Mouse (Mus musculus) forebrain, embryonic 12.5 days (tissue): Measurements from ENCODE around the gene Fus. TPM values are rescaled to one million over a fixed set of nuclear protein-coding genes. Genes with fewer than 3 reads are reported as not detected.

ENCODE experiments used
- polyA plus RNA-seq: library from polyadenylated mRNA; unstranded; fragments of >200 nt; fragmentation: Nextera tagmentation; extraction: Ambion mirVana; gene quantifications from 2 replicates; pipeline ENCODE4 v1.2.1, GENCODE M21; 2016

Fus gene
- polyA plus RNA-seq, 1 experiment from 2014 or later = 517 TPM

Other genes starting within 250 kb of the Fus start
- 0.40 and 0.42 TPM in 2 replicates for gene Ctf2, start 235.3 kb upstream of the Fus start, polyA plus RNA-seq
- 9.0 and 10.3 TPM in 2 replicates for gene Fbxl19, start 222.9 kb upstream of the Fus start, polyA plus RNA-seq
- gene Orai3, start 197.6 kb upstream of the Fus start, polyA plus RNA-seq = 5.7 and 6.0 TPM in 2 replicates
- 21.7 and 25.5 TPM in 2 replicates for gene Setd1a, start 190.8 kb upstream of the Fus start, polyA plus RNA-seq
- not detected in 2 replicates for gene Gm49388, start 181.8 kb upstream of the Fus start, polyA plus RNA-seq
- 7.3 and 7.6 TPM in 2 replicates for gene Hsd3b7, start 166.9 kb upstream of the Fus start, polyA plus RNA-seq
- 21.3 and 22.3 TPM in 2 replicates for gene Stx4a, start 143.2 kb upstream of the Fus start, polyA plus RNA-seq
- gene Stx1b, start 142.9 kb upstream of the Fus start, polyA plus RNA-seq = 11.5 and 17.3 TPM in 2 replicates
- gene Zfp646, start 91.2 kb upstream of the Fus start, polyA plus RNA-seq = 22.2 and 26.6 TPM in 2 replicates
- gene Zfp668, start 90.6 kb upstream of the Fus start, polyA plus RNA-seq = 33.9 and 38.2 TPM in 2 replicates
- 0.49 and 0.77 TPM in 2 replicates for gene Prss53, start 76.5 kb upstream of the Fus start, polyA plus RNA-seq
- not detected in 2 replicates for gene Gm21974, start 72.0 kb upstream of the Fus start, polyA plus RNA-seq
- gene Vkorc1, start 71.8 kb upstream of the Fus start, polyA plus RNA-seq = 36.6 and 46.6 TPM in 2 replicates
- gene Bckdk, start 63.4 kb upstream of the Fus start, polyA plus RNA-seq = 89.2 and 92.8 TPM in 2 replicates
- gene Kat8, start 54.9 kb upstream of the Fus start, polyA plus RNA-seq = 46.6 and 52.4 TPM in 2 replicates
- 1.5 and 2.4 TPM in 2 replicates for gene Prss8, start 37.4 kb upstream of the Fus start, polyA plus RNA-seq
- gene Prss36, start 20.7 kb upstream of the Fus start, polyA plus RNA-seq = 8.4 and 9.0 TPM in 2 replicates
- gene Pycard, start 26.4 kb downstream of the Fus start, polyA plus RNA-seq = 3.3 and 5.9 TPM in 2 replicates
- not detected in 2 replicates for gene Trim72, start 36.5 kb downstream of the Fus start, polyA plus RNA-seq
- gene Itgam, start 95.2 kb downstream of the Fus start, polyA plus RNA-seq = 0.54 TPM in 2 replicates
- not detected in 2 replicates for gene Gm49368, start 95.2 kb downstream of the Fus start, polyA plus RNA-seq
- gene Itgax, start 162.1 kb downstream of the Fus start, polyA plus RNA-seq = 0.23 TPM in 1 of 2 replicates, not detected in the other
- not detected in 2 replicates for gene Itgad, start 186.9 kb downstream of the Fus start, polyA plus RNA-seq
- gene Cox6a2, start 238.9 kb downstream of the Fus start, polyA plus RNA-seq = 0.29 TPM in 1 of 2 replicates, not detected in the other